Mouse (Mus musculus): Measurements from ENCODE around the gene Rgs3.

GRCm38 (mm10) chr4:62626228-62627026 lies 66.8 kb downstream of the Rgs3 start:
- TF ChIP-seq CTCF (IDR thresholded peaks at IDR 0.05; ENCODE audit: extremely low read depth, insufficient read length, insufficient replicate concordance, low read depth, low read length): no peak
- TF ChIP-seq POLR2A (IDR thresholded peaks at IDR 0.05; ENCODE audit: low read depth, low read length): no peak

Measured in small intestine, adult 2 months (tissue).